Mouse (Mus musculus) C2C12 (cell line): ENCODE measurements around the gene Sned1. TPM values are rescaled to one million over a fixed set of nuclear protein-coding genes. Genes with fewer than 3 reads are reported as not detected.

Source experiments
- H3K27me3 ChIP-seq: one replicate; pipeline ENCODE4 v1.6.1; 2011; ENCODE audit not compliant: control insufficient read depth, insufficient read depth, insufficient read length
- H3K36me3 ChIP-seq: one replicate; pipeline ENCODE4 v1.6.1; 2011; ENCODE audit not compliant: control insufficient read depth, insufficient read depth
- H3K4me3 ChIP-seq: one replicate; pipeline ENCODE4 v1.5.1; 2011; ENCODE audit warnings: mild to moderate bottlenecking, control low read depth; ENCODE audit not compliant: poor library complexity, insufficient read depth, severe bottlenecking
- H3K79me2 ChIP-seq: one replicate; pipeline ENCODE4 v1.6.1; 2011; ENCODE audit not compliant: control insufficient read depth, insufficient read depth
- H3K79me3 ChIP-seq: one replicate; pipeline ENCODE4 v1.6.1; 2011; ENCODE audit warnings: low read depth, control low read depth
- H3ac ChIP-seq: one replicate; pipeline ENCODE3; 2011; ENCODE audit warnings: low read depth; ENCODE audit not compliant: control insufficient read depth, insufficient read length
- CEBPB ChIP-seq: IDR thresholded peaks from one replicate; pipeline ENCODE4 v1.6.1; 2011; ENCODE audit warnings: low read depth, mild to moderate bottlenecking, control low read depth, moderate library complexity
- CTCF ChIP-seq: IDR thresholded peaks from one replicate; pipeline ENCODE4 v1.5.1; 2011; ENCODE audit not compliant: control insufficient read depth, insufficient read depth, insufficient read length
- FOSL1 ChIP-seq: IDR thresholded peaks from one replicate; pipeline ENCODE4 v1.8.0; 2011; ENCODE audit warnings: mild to moderate bottlenecking, low read length; ENCODE audit not compliant: poor library complexity, insufficient read depth, severe bottlenecking
- MAX ChIP-seq: IDR thresholded peaks from one replicate; pipeline ENCODE4 v1.6.1; 2011; ENCODE audit warnings: mild to moderate bottlenecking, control low read depth
- MYOD1 ChIP-seq: IDR thresholded peaks from one replicate; pipeline ENCODE4 v1.6.1; 2011; ENCODE audit warnings: low read depth; ENCODE audit not compliant: control insufficient read depth, insufficient read length
- MYOG ChIP-seq: IDR thresholded peaks from one replicate; pipeline ENCODE4 v1.6.1; 2011; ENCODE audit not compliant: control insufficient read depth, insufficient read length; ENCODE audit errors: extremely low read depth
- USF1 ChIP-seq: IDR thresholded peaks from one replicate; pipeline ENCODE4 v1.6.1; 2011; ENCODE audit warnings: low read depth, mild to moderate bottlenecking, control low read depth, moderate library complexity
- polyA plus RNA-seq: library from polyadenylated mRNA; unstranded; fragments of >200 nt; fragmentation: generic; extraction: Trizol; gene quantifications from one replicate; pipeline ENCODE4 v1.2.1, GENCODE M21; 2012; ENCODE audit warnings: missing spikeins

Gene Sned1
- polyA plus RNA-seq, 1 experiment = 0.18 TPM

- Histone ChIP-seq H3K36me3 (no peaks in the 10 kb centered on the region), H3K79me3 (no peaks in the 10 kb centered on the region), H3ac (no peak overlapping the region), H3K4me3 (no peak overlapping the region), H3K27me3 (peaks cover 11% of the 10 kb centered on the region), H3K79me2 (no peaks in the 10 kb centered on the region)
- TF ChIP-seq FOSL1 = no peak
- TF ChIP-seq MYOD1 = no peak
- TF ChIP-seq CTCF = no peak
- no peak for TF ChIP-seq USF1
- TF ChIP-seq MAX = no peak
- TF ChIP-seq MYOG = no peak
- TF ChIP-seq CEBPB = no peak
Measured at GRCm38 (mm10) chr1:93225226-93225625, 10.4 kb upstream of the Sned1 start.

GRCm38 (mm10) chr1:93225731-93226520, 9.7 kb upstream of the Sned1 start:
- TF ChIP-seq CEBPB (no peak), CTCF (no peak), MYOD1 (no peak), FOSL1 (no peak), MAX (no peak), MYOG (no peak), USF1 (no peak)
- Histone ChIP-seq H3K27me3 (peaks cover 9% of the 10 kb centered on the region), H3K79me2 (no peaks in the 10 kb centered on the region)

GRCm38 (mm10) chr1:93227303-93227975, 8.2 kb upstream of the Sned1 start:
- H3K79me2 ChIP-seq = no peaks in the 10 kb centered on the region
- no peaks in the 10 kb centered on the region for H3K79me3 ChIP-seq
- no peaks in the 10 kb centered on the region for H3K36me3 ChIP-seq
- H3K27me3 ChIP-seq = peaks cover 5% of the 10 kb centered on the region
- H3ac ChIP-seq = no peak overlapping the region
- TF ChIP-seq FOSL1 (no peak), MAX (no peak), CTCF (no peak), MYOD1 (no peak), USF1 (no peak), CEBPB (no peak), MYOG (no peak)
- no peak overlapping the region for H3K4me3 ChIP-seq

More at GRCm38 (mm10) chr1:93225731-93226520, 9.7 kb upstream of the Sned1 start:
- Histone ChIP-seq H3ac (no peak overlapping the region), H3K36me3 (no peaks in the 10 kb centered on the region), H3K79me3 (no peaks in the 10 kb centered on the region), H3K4me3 (no peak overlapping the region)

- no peaks in the 10 kb centered on the region for H3K36me3 ChIP-seq
- no peak overlapping the region for H3ac ChIP-seq
- TF ChIP-seq CTCF = no peak
- no peak for TF ChIP-seq MYOD1
- TF ChIP-seq FOSL1 = no peak
- TF ChIP-seq CEBPB = no peak
- no peak for TF ChIP-seq MYOG
- TF ChIP-seq USF1 = no peak
- no peak for TF ChIP-seq MAX
- no peaks in the 10 kb centered on the region for H3K79me3 ChIP-seq
- H3K27me3 ChIP-seq = peaks cover 5% of the 10 kb centered on the region
- no peak overlapping the region for H3K4me3 ChIP-seq
- H3K79me2 ChIP-seq = no peaks in the 10 kb centered on the region
Measured at GRCm38 (mm10) chr1:93227976-93228365, 7.7 kb upstream of the Sned1 start.

GRCm38 (mm10) chr1:93229221-93229620, 6.4 kb upstream of the Sned1 start:
- TF ChIP-seq MYOG (no peak), CEBPB (no peak), CTCF (no peak), MYOD1 (peak; percentile 79), USF1 (no peak)
- Histone ChIP-seq H3K79me2 (no peaks in the 10 kb centered on the region), H3K79me3 (no peaks in the 10 kb centered on the region)

GRCm38 (mm10) chr1:93229626-93230025, 6.0 kb upstream of the Sned1 start:
- no peaks in the 10 kb centered on the region for H3K79me3 ChIP-seq
- no peaks in the 10 kb centered on the region for H3K36me3 ChIP-seq
- H3K27me3 ChIP-seq = no peaks in the 10 kb centered on the region
- no peak overlapping the region for H3ac ChIP-seq
- TF ChIP-seq MYOD1 (no peak), CEBPB (no peak), CTCF (no peak), USF1 (no peak), FOSL1 (no peak), MYOG (no peak)
- H3K4me3 ChIP-seq = no peak overlapping the region
- H3K79me2 ChIP-seq = no peaks in the 10 kb centered on the region

More at GRCm38 (mm10) chr1:93229221-93229620, 6.4 kb upstream of the Sned1 start:
- H3K27me3 ChIP-seq = no peaks in the 10 kb centered on the region
- H3K4me3 ChIP-seq = no peak overlapping the region
- H3ac ChIP-seq = no peak overlapping the region
- H3K36me3 ChIP-seq = no peaks in the 10 kb centered on the region
